25 mouse cellular contexts compared by ENCODE assay signal in the genomic region with DNA sequence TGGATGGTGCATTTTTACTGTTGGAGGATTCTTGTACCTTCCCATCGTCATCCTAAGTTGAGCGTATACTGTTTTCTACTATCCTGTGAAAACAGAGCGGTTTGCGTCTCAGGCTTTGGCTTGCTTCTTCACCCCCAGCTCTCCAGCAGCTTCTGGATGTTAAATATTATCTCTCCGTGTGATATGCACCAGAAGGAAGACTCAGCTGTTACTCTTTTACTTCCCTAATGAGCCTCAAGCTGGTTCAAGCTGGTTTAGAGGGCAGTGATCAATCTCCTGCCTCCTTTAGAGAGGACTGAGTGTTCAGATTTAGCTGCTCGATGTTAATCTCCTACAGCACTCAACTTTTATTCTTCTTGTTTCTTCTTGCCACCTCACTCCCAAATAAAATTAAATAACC. TPM values are rescaled to one million over a fixed set of nuclear protein-coding genes. Genes with fewer than 3 reads are reported as not detected.
A peak's percentile ranks its signal among the peaks of the same experiment; 100 is the strongest.
DNase-seq lines count a peak whose midpoint lies in the region; ATAC-seq and TF ChIP-seq lines count a peak whose summit lies in the region.
"Had no signal": no experiment of that assay in that cellular context is flagged by ENCODE, and none has a peak within 500 bp of the region (broad histone marks: within the 10 kb centered on the region; RNA-seq: fewer than 3 reads in every experiment).

No protein-coding gene starts in this region.

- 78% methylated on average over 6 of the region's 6 CpGs for WGBS in kidney, postnatal 0 days
- 71% methylated on average over 6 of the region's 6 CpGs for WGBS in stomach, postnatal 0 days

- peak; percentile 60; the same call in 1 of the 2 replicates for ATAC-seq in kidney, postnatal 0 days (replicated peaks; ENCODE audit: low FRiP score, low read depth)
- ATAC-seq in stomach, postnatal 0 days (ENCODE audit: low FRiP score, low TSS enrichment) = no peak
- ATAC-seq: CD4-positive, CD25-positive, alpha-beta regulatory T cell, adult 4 months; forebrain, embryonic 15.5 days had no signal

- H3K27ac ChIP-seq in kidney, postnatal 0 days = peak overlapping the region; percentile 54
- no peak overlapping the region for H3K27ac ChIP-seq in stomach, postnatal 0 days (replicated peaks)
- H3K27ac ChIP-seq: embryonic facial prominence, embryonic 13.5 days; forebrain, embryonic 10.5 days; forebrain, embryonic 15.5 days; heart, embryonic 13.5 days; hindbrain, embryonic 15.5 days; liver, embryonic 14.5 days; macrophage; neural tube, embryonic 12.5 days had no signal

- no peaks in the 10 kb centered on the region for H3K27me3 ChIP-seq in kidney, postnatal 0 days (ENCODE audit: insufficient read depth, low read length)
- no peaks in the 10 kb centered on the region for H3K27me3 ChIP-seq in stomach, postnatal 0 days (ENCODE audit: control insufficient read depth, insufficient read depth, low read length)
- H3K27me3 ChIP-seq: forebrain, embryonic 15.5 days; heart, embryonic 13.5 days; hindbrain, embryonic 15.5 days; neural tube, embryonic 12.5 days had no signal

- TF ChIP-seq EP300 in stomach, postnatal 0 days (optimal IDR thresholded peaks at IDR 0.05) = no peak

- H3K36me3 ChIP-seq in kidney, postnatal 0 days (ENCODE audit: insufficient read depth, low read length) = no peaks in the 10 kb centered on the region
- no peaks in the 10 kb centered on the region for H3K36me3 ChIP-seq in stomach, postnatal 0 days (ENCODE audit: control insufficient read depth, insufficient read depth, low read length)
- H3K36me3 ChIP-seq: embryonic facial prominence, embryonic 13.5 days; forebrain, embryonic 10.5 days; forebrain, embryonic 15.5 days; heart, embryonic 13.5 days; hindbrain, embryonic 15.5 days; neural tube, embryonic 12.5 days had no signal

- 0 out of 2 replicates have a peak, but pooled peaks cover under 1% of the 10 kb centered on the region for H3K4me1 ChIP-seq in kidney, postnatal 0 days (replicated peaks; ENCODE audit: insufficient read depth, low read length)
- no peaks in the 10 kb centered on the region for H3K4me1 ChIP-seq in stomach, postnatal 0 days (replicated peaks; ENCODE audit: control insufficient read depth, insufficient read depth)

- H3K4me3 ChIP-seq in kidney, postnatal 0 days (replicated peaks; ENCODE audit: low read depth, low read length) = no peak overlapping the region
- no peak overlapping the region for H3K4me3 ChIP-seq in stomach, postnatal 0 days (ENCODE audit: low read depth, low read length)
- H3K4me3 ChIP-seq: embryonic facial prominence, embryonic 13.5 days; forebrain, embryonic 10.5 days; forebrain, embryonic 15.5 days; heart, embryonic 13.5 days; hindbrain, embryonic 15.5 days; myocyte; neural tube, embryonic 12.5 days had no signal

- H3K9me3 ChIP-seq in kidney, postnatal 0 days (replicated peaks; ENCODE audit: low read length) = no peaks in the 10 kb centered on the region
- H3K9me3 ChIP-seq in stomach, postnatal 0 days (ENCODE audit: control insufficient read depth, low read length) = no peaks in the 10 kb centered on the region
- H3K9me3 ChIP-seq: embryonic facial prominence, embryonic 13.5 days; forebrain, embryonic 10.5 days; forebrain, embryonic 15.5 days; heart, embryonic 13.5 days; hindbrain, embryonic 15.5 days; neural tube, embryonic 12.5 days had no signal

- peak; percentile 49 for DNase-seq in kidney, adult 18-20 months
- no peak for DNase-seq in kidney, postnatal 4 days
- DNase-seq in kidney, adult 8-10 months = peak; percentile 74 to 85
- DNase-seq in kidney, postnatal 0 days (ENCODE audit: low spot score) = peak; percentile 28
- peak; percentile 66 for DNase-seq in yolk sac, embryonic 10.5 days (ENCODE audit: low spot score)
- no peak for DNase-seq in stomach, postnatal 0 days (ENCODE audit: low spot score)
- DNase-seq in right cerebral cortex, postnatal 4 days = no peak
- DNase-seq: adrenal gland, postnatal 25 days; cerebellum, adult 18-20 months; cerebellum, postnatal 10 days; heart, postnatal 10 days; layer of hippocampus, adult 9-11 months; liver; lung, adult 2 months; lung, postnatal 10 days had no signal

- no peak overlapping the region for H3K9ac ChIP-seq in kidney, postnatal 0 days (ENCODE audit: low read depth, low read length)
- H3K9ac ChIP-seq in stomach, postnatal 0 days (ENCODE audit: low read length) = no peak overlapping the region
- H3K9ac ChIP-seq: embryonic facial prominence, embryonic 13.5 days; forebrain, embryonic 15.5 days; heart, embryonic 13.5 days; hindbrain, embryonic 15.5 days; liver, embryonic 14.5 days; neural tube, embryonic 12.5 days had no signal

- no peak overlapping the region for H3K4me2 ChIP-seq in kidney, postnatal 0 days (ENCODE audit: low read length)
- no peak overlapping the region for H3K4me2 ChIP-seq in stomach, postnatal 0 days (replicated peaks; ENCODE audit: low read depth)
- H3K4me2 ChIP-seq: embryonic facial prominence, embryonic 13.5 days; forebrain, embryonic 15.5 days; heart, embryonic 13.5 days; hindbrain, embryonic 15.5 days; neural tube, embryonic 12.5 days had no signal

- TF ChIP-seq CTCF in kidney, postnatal 0 days (IDR thresholded peaks at IDR 0.05; ENCODE audit: low read depth) = no peak
- TF ChIP-seq CTCF in stomach, postnatal 0 days (IDR thresholded peaks at IDR 0.05; ENCODE audit: low read depth) = no peak

RNA-seq across cellular contexts. Expression of a gene that starts 3.5 kb away (rescaled TPM):
- polyA plus RNA-seq in kidney, postnatal 0 days (2015; fragmentation: Nextera tagmentation; extraction: Ambion mirVana) = 46.9 and 58.5 TPM in 2 replicates
- polyA plus RNA-seq in stomach, postnatal 0 days (2015; fragmentation: Nextera tagmentation; extraction: Ambion mirVana) = 14.8 and 16.4 TPM in 2 replicates

RNA-seq across cellular contexts. Expression of a gene that starts 42.5 kb away (rescaled TPM):
- polyA plus RNA-seq in kidney, postnatal 0 days (2015; fragmentation: Nextera tagmentation; extraction: Ambion mirVana) = 7.5 and 9.5 TPM in 2 replicates
- polyA plus RNA-seq in stomach, postnatal 0 days (2015; fragmentation: Nextera tagmentation; extraction: Ambion mirVana) = 8.6 and 9.0 TPM in 2 replicates
- polyA plus RNA-seq: CD4-positive, CD25-positive, alpha-beta regulatory T cell, adult 4 months had no signal

RNA-seq across cellular contexts. Expression of a gene that starts 51.7 kb away (rescaled TPM):
- 1.8 and 2.2 TPM in 2 replicates for polyA plus RNA-seq in kidney, postnatal 0 days (2015; fragmentation: Nextera tagmentation; extraction: Ambion mirVana)
- 5.5 and 6.2 TPM in 2 replicates for polyA plus RNA-seq in stomach, postnatal 0 days (2015; fragmentation: Nextera tagmentation; extraction: Ambion mirVana)
- polyA plus RNA-seq: macrophage had no signal

Comparison
In these comparisons a context has a peak if more than half of its experiments do, and no peak if none do; other contexts are left out.
1. DNase-seq: peak in kidney, adult 18-20 months (single experiment), kidney, adult 8-10 months (2 of 2), kidney, postnatal 0 days (single experiment) and yolk sac, embryonic 10.5 days (single experiment); none in kidney, postnatal 4 days (0 of 2), stomach, postnatal 0 days (single experiment) and right cerebral cortex, postnatal 4 days (single experiment).